Mouse (Mus musculus): Measurements from ENCODE around the gene Pdhb. TPM values are rescaled to one million over a fixed set of nuclear protein-coding genes. Genes with fewer than 3 reads are reported as not detected.

The Pdhb gene
- total RNA-seq, 1 experiment = 152 TPM

- no peak overlapping the region for H3K27ac ChIP-seq (ENCODE audit: insufficient read depth, low read depth, low read length, poor library complexity, severe bottlenecking)
- no peak for TF ChIP-seq ZNF384 (IDR thresholded peaks at IDR 0.05; ENCODE audit: low read depth, low read length)
- no peak for TF ChIP-seq MAFK (IDR thresholded peaks at IDR 0.05; ENCODE audit: insufficient read depth, low read depth, low read length)
- no peak for TF ChIP-seq HCFC1 (IDR thresholded peaks at IDR 0.05; ENCODE audit: borderline replicate concordance, insufficient read depth, low read length)
- TF ChIP-seq ZC3H11A (IDR thresholded peaks at IDR 0.05; ENCODE audit: borderline replicate concordance, low read depth, low read length) = no peak
- TF ChIP-seq CHD2 (IDR thresholded peaks at IDR 0.05; ENCODE audit: low read depth, low read length) = no peak
- no peak overlapping the region for H3K4me3 ChIP-seq (ENCODE audit: insufficient read depth in 1 of 2, low read depth in 1 of 2, low read length in 2 of 2, poor library complexity in 1 of 2, severe bottlenecking in 1 of 2)
- DNase-seq (ENCODE audit: low read depth, low spot score) = no peak
- peaks cover 2% of the 10 kb centered on the region; the same call in 1 of the 2 replicates for H3K36me3 ChIP-seq (ENCODE audit: control insufficient read depth, insufficient read depth, low read length, poor library complexity, severe bottlenecking)
- H3K4me1 ChIP-seq (ENCODE audit: control insufficient read depth in 2 of 2, insufficient read depth in 2 of 2, low read length in 2 of 2, poor library complexity in 1 of 2) = peaks cover 0 to 2% of the 10 kb centered on the region in 2 experiments; a peak in 1 of 4 replicates
- H3K9me3 ChIP-seq (ENCODE audit: control insufficient read depth, insufficient read depth, low read depth, low read length) = no peaks in the 10 kb centered on the region
- no peak overlapping the region for H3K9ac ChIP-seq (ENCODE audit: insufficient read depth, low read depth, low read length, poor library complexity, severe bottlenecking)
- in situ Hi-C loops (cut with MboI; ENCODE audit: low sequenced_read_pairs in 2 of 2, unreplicated experiment in 2 of 2) = no loop called here
Observed at GRCm38 (mm10) chr14:8154072-8154471, 18.8 kb downstream of the Pdhb start.

- no peak overlapping the region for H3K27ac ChIP-seq (ENCODE audit: insufficient read depth, low read depth, low read length, poor library complexity, severe bottlenecking)
- H3K4me3 ChIP-seq (ENCODE audit: insufficient read depth in 1 of 2, low read depth in 1 of 2, low read length in 2 of 2, poor library complexity in 1 of 2, severe bottlenecking in 1 of 2) = no peak overlapping the region
- no peak overlapping the region for H3K9ac ChIP-seq (ENCODE audit: insufficient read depth, low read depth, low read length, poor library complexity, severe bottlenecking)
- peaks cover 2 to 7% of the 10 kb centered on the region in 2 experiments; a peak in 1 of 4 replicates for H3K4me1 ChIP-seq (ENCODE audit: control insufficient read depth in 2 of 2, insufficient read depth in 2 of 2, low read length in 2 of 2, poor library complexity in 1 of 2)
- in situ Hi-C loops (cut with MboI; ENCODE audit: low sequenced_read_pairs in 2 of 2, unreplicated experiment in 2 of 2) = no loop called here
- H3K36me3 ChIP-seq (ENCODE audit: control insufficient read depth, insufficient read depth, low read length, poor library complexity, severe bottlenecking) = peaks cover 2% of the 10 kb centered on the region; the same call in 1 of the 2 replicates
- no peaks in the 10 kb centered on the region for H3K9me3 ChIP-seq (ENCODE audit: control insufficient read depth, insufficient read depth, low read depth, low read length)
- DNase-seq (ENCODE audit: low read depth, low spot score) = no peak
- TF ChIP-seq ZNF384 (IDR thresholded peaks at IDR 0.05; ENCODE audit: low read depth, low read length) = no peak
- TF ChIP-seq CHD2 (IDR thresholded peaks at IDR 0.05; ENCODE audit: low read depth, low read length) = no peak
- TF ChIP-seq MAFK (IDR thresholded peaks at IDR 0.05; ENCODE audit: insufficient read depth, low read depth, low read length) = no peak
Observed at GRCm38 (mm10) chr14:8151757-8152156, 21.1 kb downstream of the Pdhb start.

DNA sequence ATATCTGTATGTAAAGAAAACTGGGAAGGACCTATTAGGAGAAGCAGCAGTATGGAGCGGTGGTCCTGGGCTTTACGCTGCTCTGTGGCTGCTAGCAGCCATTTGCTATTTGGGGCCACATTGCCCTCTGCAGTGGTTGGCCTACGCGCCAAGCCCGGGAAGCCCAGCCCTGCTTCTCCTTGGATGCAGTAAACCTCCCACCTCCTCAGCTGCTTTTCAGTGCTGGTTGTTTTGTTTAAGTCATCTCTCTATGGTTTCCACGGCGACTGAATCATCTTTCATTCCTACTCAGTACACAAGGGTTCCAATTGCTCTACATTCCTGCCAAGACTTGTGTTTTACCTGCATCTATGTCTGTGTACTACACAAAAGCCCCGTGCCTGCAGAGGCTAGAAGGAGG lies 24.0 kb downstream of the Pdhb start:
- H3K27ac ChIP-seq (ENCODE audit: insufficient read depth, low read depth, low read length, poor library complexity, severe bottlenecking) = no peak overlapping the region
- no peak overlapping the region for H3K4me3 ChIP-seq (ENCODE audit: insufficient read depth in 1 of 2, low read depth in 1 of 2, low read length in 2 of 2, poor library complexity in 1 of 2, severe bottlenecking in 1 of 2)
- no peak for TF ChIP-seq HCFC1 (IDR thresholded peaks at IDR 0.05; ENCODE audit: borderline replicate concordance, insufficient read depth, low read length)
- no peak for TF ChIP-seq ZC3H11A (IDR thresholded peaks at IDR 0.05; ENCODE audit: borderline replicate concordance, low read depth, low read length)
- TF ChIP-seq CHD2 (IDR thresholded peaks at IDR 0.05; ENCODE audit: low read depth, low read length) = no peak
- TF ChIP-seq MAFK (IDR thresholded peaks at IDR 0.05; ENCODE audit: insufficient read depth, low read depth, low read length) = no peak
- no peak for TF ChIP-seq ZNF384 (IDR thresholded peaks at IDR 0.05; ENCODE audit: low read depth, low read length)
- no peak for DNase-seq (ENCODE audit: low read depth, low spot score)
- H3K9ac ChIP-seq (ENCODE audit: insufficient read depth, low read depth, low read length, poor library complexity, severe bottlenecking) = no peak overlapping the region
- in situ Hi-C loops (cut with MboI; ENCODE audit: low sequenced_read_pairs in 2 of 2, unreplicated experiment in 2 of 2) = no loop called here
- H3K9me3 ChIP-seq (ENCODE audit: control insufficient read depth, insufficient read depth, low read depth, low read length) = no peaks in the 10 kb centered on the region
- H3K36me3 ChIP-seq (ENCODE audit: control insufficient read depth, insufficient read depth, low read length, poor library complexity, severe bottlenecking) = peaks cover 7% of the 10 kb centered on the region; the same call in 1 of the 2 replicates
- peaks cover 2 to 7% of the 10 kb centered on the region in 2 experiments; a peak in 1 of 4 replicates for H3K4me1 ChIP-seq (ENCODE audit: control insufficient read depth in 2 of 2, insufficient read depth in 2 of 2, low read length in 2 of 2, poor library complexity in 1 of 2)

DNA sequence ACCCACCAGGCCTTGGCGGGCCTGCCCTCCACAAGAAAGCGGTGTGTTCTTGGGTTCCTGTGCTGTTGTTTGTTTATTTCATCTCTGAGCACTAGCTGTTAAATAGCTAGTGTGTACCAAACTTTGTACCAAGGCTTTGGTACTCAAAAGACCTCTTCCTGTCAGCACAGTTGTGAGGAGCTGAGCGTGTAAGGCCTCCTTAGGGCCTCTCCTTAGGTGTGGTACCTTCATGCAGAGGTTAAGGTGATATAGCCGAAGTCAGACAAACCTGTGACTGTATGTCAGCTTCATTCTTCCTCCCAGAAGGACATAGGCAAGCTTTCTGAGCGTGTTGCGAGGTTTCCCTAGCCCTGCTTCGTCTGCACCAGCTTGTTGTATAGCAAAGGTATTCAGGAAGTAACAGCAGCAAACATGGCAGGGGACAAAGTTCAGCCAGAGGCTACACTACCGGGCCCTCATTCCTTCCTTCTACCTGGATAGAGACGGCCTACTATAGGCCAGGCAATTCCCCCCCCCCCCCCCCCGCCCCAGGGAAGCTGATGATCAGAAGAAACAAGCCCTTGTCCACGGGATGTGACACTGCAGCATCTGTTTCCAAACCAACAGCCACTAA lies 26.1 kb downstream of the Pdhb start:
- Histone ChIP-seq H3K9ac (ENCODE audit: insufficient read depth, low read depth, low read length, poor library complexity, severe bottlenecking) (no peak overlapping the region), H3K27ac (ENCODE audit: insufficient read depth, low read depth, low read length, poor library complexity, severe bottlenecking) (no peak overlapping the region)
- in situ Hi-C loops (cut with MboI; ENCODE audit: low sequenced_read_pairs in 2 of 2, unreplicated experiment in 2 of 2) = no loop called here

More for the DNA sequence above, 26.1 kb downstream of the Pdhb start:
- DNase-seq (ENCODE audit: low read depth, low spot score) = no peak
- Histone ChIP-seq H3K9me3 (ENCODE audit: control insufficient read depth, insufficient read depth, low read depth, low read length) (no peaks in the 10 kb centered on the region), H3K4me3 (ENCODE audit: insufficient read depth in 1 of 2, low read depth in 1 of 2, low read length in 2 of 2, poor library complexity in 1 of 2, severe bottlenecking in 1 of 2) (no peak overlapping the region), H3K4me1 (ENCODE audit: control insufficient read depth in 2 of 2, insufficient read depth in 2 of 2, low read length in 2 of 2, poor library complexity in 1 of 2) (peaks cover 2 to 7% of the 10 kb centered on the region in 2 experiments; a peak in 1 of 4 replicates), H3K36me3 (ENCODE audit: control insufficient read depth, insufficient read depth, low read length, poor library complexity, severe bottlenecking) (peaks cover 5% of the 10 kb centered on the region; the same call in 1 of the 2 replicates)
- no peak for TF ChIP-seq ZNF384 (IDR thresholded peaks at IDR 0.05; ENCODE audit: low read depth, low read length)
- no peak for TF ChIP-seq CHD2 (IDR thresholded peaks at IDR 0.05; ENCODE audit: low read depth, low read length)
- no peak for TF ChIP-seq HCFC1 (IDR thresholded peaks at IDR 0.05; ENCODE audit: borderline replicate concordance, insufficient read depth, low read length)
- no peak for TF ChIP-seq ZC3H11A (IDR thresholded peaks at IDR 0.05; ENCODE audit: borderline replicate concordance, low read depth, low read length)
- no peak for TF ChIP-seq MAFK (IDR thresholded peaks at IDR 0.05; ENCODE audit: insufficient read depth, low read depth, low read length)
